Mouse (Mus musculus): ENCODE results near the gene Cib4. TPM values are rescaled to one million over a fixed set of nuclear protein-coding genes. Genes with fewer than 3 reads are reported as not detected.

Cib4 gene
- polyA plus RNA-seq, 2 experiments: not detected

GRCm38 (mm10) chr5:30483533-30483932 is 62.1 kb downstream of the Cib4 start:
- Histone ChIP-seq H3K4me3 (ENCODE audit: insufficient read depth in 1 of 2, low read depth in 2 of 2, low read length in 2 of 2) (no peak overlapping the region), H3K9ac (replicated peaks) (no peak overlapping the region), H3K27me3 (ENCODE audit: control insufficient read depth, insufficient read depth, low read length) (no peaks in the 10 kb centered on the region), H3K9me3 (ENCODE audit: control insufficient read depth, low read length) (no peaks in the 10 kb centered on the region), H3K4me1 (replicated peaks; ENCODE audit: control insufficient read depth in 2 of 2, insufficient read depth in 2 of 2, low read length in 1 of 2) (0 out of 4 replicates have a peak, but pooled peaks cover 0 to 2% of the 10 kb centered on the region in 2 experiments), H3K27ac (no peak overlapping the region), H3K36me3 (replicated peaks; ENCODE audit: control insufficient read depth, insufficient read depth, low read depth) (no peaks in the 10 kb centered on the region), H3K4me2 (ENCODE audit: low read depth) (no peak overlapping the region)
- WGBS (ENCODE audit: insufficient replicate concordance): 75% methylated on average over 8 of the region's 8 CpGs
- DNase-seq (ENCODE audit: low read depth in 3 of 3, low spot score in 3 of 3) (no peak), ATAC-seq (ENCODE audit: insufficient read depth) (no peak)
- no peak for TF ChIP-seq EP300 (IDR thresholded peaks at IDR 0.05; ENCODE audit: low read depth)
- no peak for TF ChIP-seq CTCF (IDR thresholded peaks at IDR 0.05; ENCODE audit: low read depth)

DNA sequence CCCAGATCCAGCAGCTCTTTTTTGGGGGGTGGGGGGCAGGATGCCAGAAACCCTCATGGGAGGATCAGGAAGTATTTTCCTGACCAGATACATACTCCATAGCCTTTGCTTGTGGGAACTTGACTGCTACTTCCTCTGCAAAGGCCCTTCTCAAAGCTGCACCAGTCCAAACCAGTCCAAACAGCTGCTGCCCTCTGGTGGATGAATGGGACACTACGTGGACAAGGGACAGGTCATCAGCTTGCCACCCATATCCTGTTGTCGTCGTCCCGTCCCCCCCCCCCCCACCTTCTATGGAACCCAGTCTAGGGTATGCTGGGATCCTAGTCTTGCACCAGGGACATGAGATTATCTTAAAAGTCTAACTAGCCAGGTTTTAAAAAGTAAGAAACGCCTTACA is 63.3 kb downstream of the Cib4 start:
- H3K4me1 ChIP-seq (replicated peaks; ENCODE audit: control insufficient read depth in 2 of 2, insufficient read depth in 2 of 2, low read length in 1 of 2): 0 out of 4 replicates have a peak, but pooled peaks cover 0 to 2% of the 10 kb centered on the region in 2 experiments
- H3K36me3 ChIP-seq (replicated peaks; ENCODE audit: control insufficient read depth, insufficient read depth, low read depth): no peaks in the 10 kb centered on the region
- 12% methylated on average over 5 of the region's 5 CpGs for WGBS (ENCODE audit: insufficient replicate concordance)
- no peak overlapping the region for H3K4me2 ChIP-seq (ENCODE audit: low read depth)
- no peak overlapping the region for H3K27ac ChIP-seq
- H3K27me3 ChIP-seq (ENCODE audit: control insufficient read depth, insufficient read depth, low read length): no peaks in the 10 kb centered on the region
- H3K9me3 ChIP-seq (ENCODE audit: control insufficient read depth, low read length): no peaks in the 10 kb centered on the region
- no peak overlapping the region; the same call in 1 of the 2 replicates for H3K9ac ChIP-seq (replicated peaks)
- TF ChIP-seq EP300 (IDR thresholded peaks at IDR 0.05; ENCODE audit: low read depth) (no peak), CTCF (IDR thresholded peaks at IDR 0.05; ENCODE audit: low read depth) (peak; percentile 83)
- H3K4me3 ChIP-seq (ENCODE audit: insufficient read depth in 1 of 2, low read depth in 2 of 2, low read length in 2 of 2): no peak overlapping the region
- ATAC-seq (ENCODE audit: insufficient read depth) (no peak), DNase-seq (ENCODE audit: low read depth in 3 of 3, low spot score in 3 of 3) (peak; percentile 13 to 35 (median 20))

GRCm38 (mm10) chr5:30476534-30476933 is 69.1 kb downstream of the Cib4 start:
- ATAC-seq (ENCODE audit: insufficient read depth) (no peak), DNase-seq (ENCODE audit: low read depth in 3 of 3, low spot score in 3 of 3) (peak in 1 of 3 experiments; percentile 9)
- no peak overlapping the region for H3K4me3 ChIP-seq (ENCODE audit: insufficient read depth in 1 of 2, low read depth in 2 of 2, low read length in 2 of 2)
- H3K9me3 ChIP-seq (ENCODE audit: control insufficient read depth, low read length): no peaks in the 10 kb centered on the region
- no peaks in the 10 kb centered on the region for H3K36me3 ChIP-seq (replicated peaks; ENCODE audit: control insufficient read depth, insufficient read depth, low read depth)
- H3K4me2 ChIP-seq (ENCODE audit: low read depth): no peak overlapping the region
- H3K27ac ChIP-seq: no peak overlapping the region
- TF ChIP-seq EP300 (IDR thresholded peaks at IDR 0.05; ENCODE audit: low read depth) (no peak), CTCF (IDR thresholded peaks at IDR 0.05; ENCODE audit: low read depth) (peak; percentile 87)
- H3K27me3 ChIP-seq (ENCODE audit: control insufficient read depth, insufficient read depth, low read length): no peaks in the 10 kb centered on the region
- no peaks in the 10 kb centered on the region for H3K4me1 ChIP-seq (replicated peaks; ENCODE audit: control insufficient read depth in 2 of 2, insufficient read depth in 2 of 2, low read length in 1 of 2)
- 32% methylated on average over 10 of the region's 10 CpGs for WGBS (ENCODE audit: insufficient replicate concordance)
- no peak overlapping the region for H3K9ac ChIP-seq (replicated peaks)

- TF ChIP-seq CTCF (IDR thresholded peaks at IDR 0.05; ENCODE audit: low read depth): no peak
- WGBS (ENCODE audit: insufficient replicate concordance): 24% methylated on average over 5 of the region's 5 CpGs
- ATAC-seq (ENCODE audit: insufficient read depth): no peak
Measured at GRCm38 (mm10) chr5:30472148-30472547, 73.5 kb downstream of the Cib4 start.

DNA sequence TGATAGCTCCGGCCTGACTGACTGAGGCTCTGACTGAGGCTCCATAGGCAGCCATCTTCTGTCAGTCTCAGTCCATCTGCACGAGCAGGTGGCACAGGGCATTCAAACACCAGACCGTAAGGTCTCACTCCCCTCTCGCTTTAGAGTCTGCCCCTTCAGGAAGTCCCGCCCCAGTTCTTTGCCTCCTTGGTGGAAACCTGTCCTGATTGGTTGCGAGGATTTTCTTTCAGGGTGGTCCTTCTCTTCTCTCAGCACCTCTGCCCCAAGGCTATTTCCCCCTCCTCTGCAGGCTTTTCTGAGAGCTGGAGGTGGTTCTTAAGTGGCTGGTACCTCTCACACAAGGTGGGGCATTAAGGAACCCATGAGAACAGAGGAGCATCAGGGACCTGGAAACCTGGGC is 75.2 kb downstream of the Cib4 start:
- ATAC-seq (ENCODE audit: insufficient read depth) (no peak), DNase-seq (ENCODE audit: low read depth in 3 of 3, low spot score in 3 of 3) (no peak)
- 41% methylated on average over 6 of the region's 6 CpGs for WGBS (ENCODE audit: insufficient replicate concordance)
- Histone ChIP-seq H3K36me3 (replicated peaks; ENCODE audit: control insufficient read depth, insufficient read depth, low read depth) (no peaks in the 10 kb centered on the region), H3K9me3 (ENCODE audit: control insufficient read depth, low read length) (no peaks in the 10 kb centered on the region), H3K4me2 (ENCODE audit: low read depth) (no peak overlapping the region), H3K27ac (no peak overlapping the region), H3K9ac (replicated peaks) (no peak overlapping the region), H3K4me1 (replicated peaks; ENCODE audit: control insufficient read depth in 2 of 2, insufficient read depth in 2 of 2, low read length in 1 of 2) (no peaks in the 10 kb centered on the region), H3K4me3 (ENCODE audit: insufficient read depth in 1 of 2, low read depth in 2 of 2, low read length in 2 of 2) (no peak overlapping the region), H3K27me3 (ENCODE audit: control insufficient read depth, insufficient read depth, low read length) (peaks cover 10% of the 10 kb centered on the region)
- no peak for TF ChIP-seq CTCF (IDR thresholded peaks at IDR 0.05; ENCODE audit: low read depth)
- TF ChIP-seq EP300 (IDR thresholded peaks at IDR 0.05; ENCODE audit: low read depth): no peak

More at GRCm38 (mm10) chr5:30472148-30472547, 73.5 kb downstream of the Cib4 start:
- Histone ChIP-seq H3K36me3 (replicated peaks; ENCODE audit: control insufficient read depth, insufficient read depth, low read depth) (no peaks in the 10 kb centered on the region), H3K4me2 (ENCODE audit: low read depth) (no peak overlapping the region), H3K27ac (no peak overlapping the region), H3K9me3 (ENCODE audit: control insufficient read depth, low read length) (no peaks in the 10 kb centered on the region), H3K4me3 (ENCODE audit: insufficient read depth in 1 of 2, low read depth in 2 of 2, low read length in 2 of 2) (no peak overlapping the region), H3K4me1 (replicated peaks; ENCODE audit: control insufficient read depth in 2 of 2, insufficient read depth in 2 of 2, low read length in 1 of 2) (no peaks in the 10 kb centered on the region), H3K27me3 (ENCODE audit: control insufficient read depth, insufficient read depth, low read length) (no peaks in the 10 kb centered on the region; the same call in 1 of the 2 replicates), H3K9ac (replicated peaks) (no peak overlapping the region)
- DNase-seq (ENCODE audit: low read depth in 3 of 3, low spot score in 3 of 3): no peak
